Mouse (Mus musculus) lung, embryonic 15.5 days (tissue): ENCODE measurements around the gene Tas2r121. TPM values are rescaled to one million over a fixed set of nuclear protein-coding genes. Genes with fewer than 3 reads are reported as not detected.
"Not testable (repeated sequence)": the region's sequence is repeated elsewhere in the genome, so short reads cannot be mapped to it uniquely, and the experiment has no call there.

Experiments
- ATAC-seq: fragments of 200-750 bp; cut with Nextera tagmentation; 2 replicates; pipeline ENCODE4 v1.8.0; 2017; ENCODE audit warnings: moderate number of reproducible peaks, borderline replicate concordance; ENCODE audit not compliant: low FRiP score, low TSS enrichment; ENCODE audit errors: extremely low read depth
- H3K27ac ChIP-seq: fragments of 300-500 bp; sonication (generic); 2 replicates; pipeline ENCODE4 v1.5.1; 2015; ENCODE audit warnings: moderate library complexity, mild to moderate bottlenecking, inconsistent platforms
- H3K27me3 ChIP-seq: fragments of 300-500 bp; sonication (generic); 2 replicates; pipeline ENCODE4 v1.6.1; 2015; ENCODE audit warnings: inconsistent platforms
- H3K36me3 ChIP-seq: fragments of 300-500 bp; sonication (generic); 2 replicates; pipeline ENCODE4 v1.6.1; 2015; ENCODE audit warnings: inconsistent platforms
- H3K4me1 ChIP-seq: fragments of 300-500 bp; sonication (generic); 2 replicates; pipeline ENCODE4 v1.6.1; 2015; ENCODE audit warnings: inconsistent platforms
- H3K4me2 ChIP-seq: fragments of 300-500 bp; sonication (generic); 2 replicates; pipeline ENCODE4 v1.6.1; 2015; ENCODE audit warnings: inconsistent platforms, mild to moderate bottlenecking, moderate library complexity
- H3K4me3 ChIP-seq: fragments of 300-500 bp; sonication (generic); 2 replicates; pipeline ENCODE4 v1.5.1; 2015; ENCODE audit warnings: mild to moderate bottlenecking, inconsistent platforms
- H3K9ac ChIP-seq: fragments of 300-500 bp; sonication (generic); 2 replicates; pipeline ENCODE4 v1.6.1; 2015; ENCODE audit warnings: inconsistent platforms
- H3K9me3 ChIP-seq: fragments of 300-500 bp; sonication (generic); 2 replicates; pipeline ENCODE4 v1.6.1; 2016; ENCODE audit warnings: inconsistent platforms
- WGBS: fragments of 180-500 bp; shearing (Covaris S2); methylation state at CpG from one replicate; pipeline ENCODE4 v1.1.7; 2015; 5-methylcytosine and 5-hydroxymethylcytosine counted together
- polyA plus RNA-seq: library from polyadenylated mRNA; unstranded; fragments of >200 nt; fragmentation: Nextera tagmentation; extraction: Ambion mirVana; gene quantifications from 2 replicates; pipeline ENCODE4 v1.2.1, GENCODE M21; 2015

Gene Tas2r121
- not detected in 2 replicates for polyA plus RNA-seq

- ATAC-seq = no peak
- Histone ChIP-seq H3K36me3 (no peaks in the 10 kb centered on the region), H3K4me3 (no peak within 1 kb of the TSS), H3K4me1 (no peaks in the 10 kb centered on the region), H3K27me3 (no peaks in the 10 kb centered on the region), H3K4me2 (no peak within 1 kb of the TSS), H3K9ac (no peak within 1 kb of the TSS), H3K27ac (no peak within 1 kb of the TSS), H3K9me3 (no peaks in the 10 kb centered on the region)
- 81% methylated on average over 1 of the region's 1 CpGs for WGBS
Measured at GRCm38 (mm10) chr6:132700907-132701306, at the start of gene Tas2r121. TSS of gene Tas2r121 (minus strand) at chr6:132701007.

GRCm38 (mm10) chr6:132750206-132750605, 49.4 kb upstream of the Tas2r121 start:
- H3K27me3 ChIP-seq = no peaks in the 10 kb centered on the region
- no peaks in the 10 kb centered on the region for H3K36me3 ChIP-seq
- ATAC-seq = no peak
- H3K4me1 ChIP-seq = no peaks in the 10 kb centered on the region
- peaks cover 2% of the 10 kb centered on the region; the same call in 1 of the 2 replicates for H3K9me3 ChIP-seq
- H3K9ac ChIP-seq = no peak overlapping the region
- H3K4me2 ChIP-seq = no peak overlapping the region
- no peak overlapping the region for H3K27ac ChIP-seq
- WGBS = 71% methylated on average over 2 of the region's 2 CpGs
- no peak overlapping the region for H3K4me3 ChIP-seq

GRCm38 (mm10) chr6:132737935-132738334, 37.1 kb upstream of the Tas2r121 start, which contains the start of gene Tas2r115:
TSS of gene Tas2r115 (minus strand) at chr6:132738035.
- ATAC-seq = no peak
- Histone ChIP-seq H3K9me3 (no peaks in the 10 kb centered on the region), H3K36me3 (no peaks in the 10 kb centered on the region), H3K4me1 (no peaks in the 10 kb centered on the region), H3K27ac (no peak within 1 kb of the TSS), H3K27me3 (no peaks in the 10 kb centered on the region), H3K4me3 (no peak within 1 kb of the TSS), H3K4me2 (no peak within 1 kb of the TSS), H3K9ac (no peak within 1 kb of the TSS)
- 61% methylated on average over 2 of the region's 2 CpGs for WGBS

- H3K4me3 ChIP-seq = no peak within 1 kb of the TSS
- H3K9me3 ChIP-seq = no peaks in the 10 kb centered on the region
- 89% methylated on average over 3 of the region's 3 CpGs for whole genome bisulfite sequencing
- H3K27me3 ChIP-seq = no peaks in the 10 kb centered on the region
- no peaks in the 10 kb centered on the region for H3K36me3 ChIP-seq
- no peaks in the 10 kb centered on the region for H3K4me1 ChIP-seq
- ATAC-seq = no peak
- H3K9ac ChIP-seq = no peak within 1 kb of the TSS
- H3K27ac ChIP-seq = no peak within 1 kb of the TSS
- H3K4me2 ChIP-seq = no peak within 1 kb of the TSS
Measured at GRCm38 (mm10) chr6:132711828-132712227, 11.0 kb upstream of the Tas2r121 start, which contains the start of gene Tas2r122. TSS of gene Tas2r122 (minus strand) at chr6:132711928.

- H3K27me3 ChIP-seq, H3K27ac ChIP-seq, H3K9me3 ChIP-seq, H3K4me2 ChIP-seq, H3K4me3 ChIP-seq, H3K4me1 ChIP-seq, ATAC-seq, H3K36me3 ChIP-seq, H3K9ac ChIP-seq: not testable (repeated sequence)
- WGBS = 62% methylated on average over 7 of the region's 7 CpGs
Measured at GRCm38 (mm10) chr6:132691596-132691995, 9.2 kb downstream of the Tas2r121 start.

GRCm38 (mm10) chr6:132656653-132657052, 44.2 kb downstream of the Tas2r121 start, which contains the start of gene Tas2r120:
TSS of gene Tas2r120 (plus strand) at chr6:132656953.
- no peaks in the 10 kb centered on the region for H3K36me3 ChIP-seq
- no peak within 1 kb of the TSS for H3K4me3 ChIP-seq
- H3K4me2 ChIP-seq = no peak within 1 kb of the TSS
- ATAC-seq = no peak
- no peaks in the 10 kb centered on the region for H3K9me3 ChIP-seq
- H3K9ac ChIP-seq = no peak within 1 kb of the TSS
- H3K27ac ChIP-seq = no peak within 1 kb of the TSS
- H3K27me3 ChIP-seq = no peaks in the 10 kb centered on the region
- H3K4me1 ChIP-seq = no peaks in the 10 kb centered on the region

- no peaks in the 10 kb centered on the region for H3K27me3 ChIP-seq
- H3K4me2 ChIP-seq = no peak within 1 kb of the TSS
- ATAC-seq = no peak
Measured at GRCm38 (mm10) chr6:132651426-132651825, 49.4 kb downstream of the Tas2r121 start, which contains the start of gene A630073D07Rik. TSS of gene A630073D07Rik (minus strand) at chr6:132651526.

More at GRCm38 (mm10) chr6:132651426-132651825, 49.4 kb downstream of the Tas2r121 start, which contains the start of gene A630073D07Rik:
- Histone ChIP-seq H3K4me1 (no peaks in the 10 kb centered on the region), H3K36me3 (no peaks in the 10 kb centered on the region), H3K27ac (no peak within 1 kb of the TSS), H3K4me3 (no peak within 1 kb of the TSS), H3K9ac (no peak within 1 kb of the TSS), H3K9me3 (no peaks in the 10 kb centered on the region)
- 68% methylated on average over 1 of the region's 1 CpGs for WGBS

Other genes starting within 250 kb of the Tas2r121 start
- not detected in 2 replicates for gene Prh1, start 131.2 kb downstream of the Tas2r121 start, polyA plus RNA-seq
- not detected in 2 replicates for gene Prp2, start 105.1 kb downstream of the Tas2r121 start, polyA plus RNA-seq
- not detected in 2 replicates for gene A630073D07Rik, start 49.5 kb downstream of the Tas2r121 start, polyA plus RNA-seq
- not detected in 2 replicates for gene Tas2r120, start 44.1 kb downstream of the Tas2r121 start, polyA plus RNA-seq
- gene Tas2r122, start 10.9 kb upstream of the Tas2r121 start, polyA plus RNA-seq = not detected in 2 replicates
- gene Tas2r115, start 37.0 kb upstream of the Tas2r121 start, polyA plus RNA-seq = not detected in 2 replicates
- not detected in 2 replicates for gene Tas2r124, start 53.7 kb upstream of the Tas2r121 start, polyA plus RNA-seq
- not detected in 2 replicates for gene Tas2r102, start 61.1 kb upstream of the Tas2r121 start, polyA plus RNA-seq
- gene Tas2r136, start 77.2 kb upstream of the Tas2r121 start, polyA plus RNA-seq = not detected in 2 replicates
- gene Tas2r117, start 101.8 kb upstream of the Tas2r121 start, polyA plus RNA-seq = not detected in 2 replicates
- not detected in 2 replicates for gene Tas2r123, start 146.1 kb upstream of the Tas2r121 start, polyA plus RNA-seq
- gene Tas2r116, start 154.4 kb upstream of the Tas2r121 start, polyA plus RNA-seq = not detected in 2 replicates
- not detected in 2 replicates for gene Tas2r110, start 167.0 kb upstream of the Tas2r121 start, polyA plus RNA-seq
- gene Tas2r113, start 192.0 kb upstream of the Tas2r121 start, polyA plus RNA-seq = not detected in 2 replicates
- not detected in 2 replicates for gene Tas2r125, start 208.6 kb upstream of the Tas2r121 start, polyA plus RNA-seq